Mouse (Mus musculus) kidney, postnatal 14 days (tissue): ENCODE results near the gene Itgae.
A peak's percentile ranks its signal among the peaks of the same experiment; 100 is the strongest.

Experiments used
- DNase-seq: peaks from one replicate; pipeline ENCODE4 v3.0.0; 2022; ENCODE audit warnings: mixed read lengths

Itgae gene

DNA sequence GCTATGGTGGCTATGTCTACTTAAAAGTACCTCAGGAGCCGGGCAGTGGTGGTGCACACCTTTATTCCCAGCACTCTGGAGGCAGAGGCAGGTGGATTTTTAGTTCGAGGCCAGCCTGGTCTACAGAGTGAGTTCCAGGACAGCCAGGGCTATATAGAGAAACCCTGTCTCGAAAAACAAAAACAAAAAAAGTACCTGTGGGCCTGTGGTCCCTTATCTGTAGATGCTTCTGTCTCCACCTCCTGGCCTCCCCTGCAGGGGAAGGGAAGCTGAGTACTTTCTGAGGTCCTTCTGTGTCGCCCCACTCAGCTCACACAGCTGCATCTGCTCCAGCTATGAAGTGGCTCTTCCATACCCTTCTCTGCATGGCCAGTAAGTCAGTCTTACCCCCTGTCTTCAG, at the start of gene Itgae:
TSS of gene Itgae (plus strand) at position 301 of the 400 bp plus-strand sequence.
- no peak for DNase-seq

GRCm38 (mm10) chr11:73044229-73044755, 46.1 kb upstream of the Itgae start:
- DNase-seq, result no peak

DNA sequence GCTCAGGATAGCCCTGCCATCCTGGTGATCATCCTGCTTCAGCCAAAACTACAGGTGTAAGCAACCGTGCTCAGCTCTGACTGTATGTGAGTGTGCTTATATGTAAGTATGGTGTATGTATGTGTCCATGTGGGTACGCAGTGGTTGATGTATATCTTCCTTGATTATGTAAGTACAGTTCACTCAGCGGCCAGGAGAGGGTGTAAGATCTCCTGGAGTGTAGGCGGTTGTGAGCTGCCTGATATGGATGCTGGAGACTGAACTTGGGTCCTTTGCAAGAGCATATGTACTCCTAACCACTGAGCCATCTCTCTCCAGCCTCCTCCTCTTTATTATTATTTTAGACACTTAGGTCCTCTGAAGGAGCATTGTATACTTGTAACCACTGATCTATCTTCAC, 45.6 kb upstream of the Itgae start:
- DNase-seq, result no peak

DNA sequence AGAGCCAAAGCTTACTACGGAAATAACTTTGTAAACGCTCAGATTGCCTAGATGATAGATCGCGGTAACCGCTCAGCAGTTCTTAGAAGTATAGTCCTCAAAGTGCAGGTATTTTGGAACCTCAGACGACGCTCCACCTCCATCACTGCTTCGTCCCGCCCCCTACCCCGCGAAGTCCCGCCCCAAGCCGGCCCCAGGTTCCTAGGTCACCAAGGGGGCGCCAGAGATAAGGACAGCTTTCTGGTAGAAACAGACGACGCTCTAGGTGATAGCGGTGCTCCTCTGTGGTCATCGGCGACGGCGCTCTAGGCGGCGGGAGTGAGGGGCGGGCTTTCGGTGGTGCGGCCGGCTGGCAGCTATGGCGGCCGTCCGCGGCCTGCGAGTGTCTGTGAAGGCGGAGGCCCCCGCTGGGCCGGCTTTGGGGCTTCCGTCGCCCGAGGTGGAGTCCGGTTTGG, 42.8 kb upstream of the Itgae start, which contains the start of gene Ncbp3:
TSS of gene Ncbp3 (plus strand) at position 242 of the 455 bp plus-strand sequence.
- peak; percentile 97 for DNase-seq

DNA sequence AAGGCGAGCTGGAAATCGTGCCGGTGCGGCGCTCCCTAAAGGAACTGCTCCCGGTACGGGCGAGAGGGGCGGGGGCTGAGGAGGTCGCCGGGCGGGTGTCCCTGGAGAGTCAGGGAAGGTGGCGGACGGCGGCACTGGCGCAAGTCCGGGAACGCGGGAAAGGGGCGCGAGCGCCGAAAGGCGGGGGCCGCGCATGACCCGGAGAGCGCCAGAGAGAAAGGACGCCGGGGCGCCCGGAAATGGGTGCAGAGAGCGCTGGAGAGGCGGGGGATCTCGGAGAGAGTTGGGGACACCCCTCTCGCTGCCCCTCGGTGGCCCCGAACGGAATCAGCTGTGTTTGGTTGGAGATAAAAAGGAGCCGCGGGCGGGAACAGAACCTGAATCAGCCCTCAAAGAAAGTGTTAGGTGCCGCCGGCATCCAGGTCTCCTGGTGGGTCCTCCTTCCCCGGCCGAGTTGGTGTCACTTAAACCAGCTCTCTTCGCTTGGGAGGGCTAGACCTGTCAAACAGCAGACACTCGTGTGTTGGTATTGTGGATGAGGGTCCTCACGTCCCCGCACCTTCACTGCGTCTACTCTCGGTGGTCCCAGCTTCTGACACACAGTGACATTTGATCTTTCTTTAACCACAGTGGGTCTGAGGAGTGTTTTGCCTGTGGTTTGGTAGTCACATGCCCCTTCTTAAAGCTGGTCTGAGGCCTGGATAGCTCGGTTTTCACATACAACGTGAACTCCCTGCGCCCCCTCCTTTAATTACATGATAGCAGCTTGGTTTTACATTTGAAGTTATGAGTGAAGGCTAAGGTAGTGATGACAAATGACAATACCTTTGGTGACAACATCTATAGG, 42.1 kb upstream of the Itgae start:
- DNase-seq, result no peak

GRCm38 (mm10) chr11:73049335-73049734, 41.0 kb upstream of the Itgae start:
- peak; percentile 83 for DNase-seq

DNA sequence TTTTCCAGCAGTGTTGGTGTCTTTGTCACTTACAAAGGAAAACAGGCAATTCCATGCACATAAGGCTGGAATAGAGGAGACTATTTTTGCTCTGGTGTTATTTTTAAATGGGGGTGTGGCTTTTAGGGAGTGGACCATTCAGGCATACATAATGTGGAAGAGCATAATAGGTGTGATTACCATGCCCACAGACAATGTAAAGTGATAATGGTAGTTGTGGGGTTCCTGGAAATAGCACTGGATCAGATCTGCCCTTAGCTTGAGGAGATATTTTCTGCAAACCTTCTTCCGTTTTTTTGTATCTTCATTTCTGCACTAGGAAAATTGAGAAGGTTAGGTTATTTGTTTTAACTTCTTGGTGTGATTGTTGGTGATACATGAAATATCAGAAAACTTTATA, 37.6 kb upstream of the Itgae start:
- DNase-seq, result no peak

GRCm38 (mm10) chr11:73057701-73058100, 32.7 kb upstream of the Itgae start:
- no peak for DNase-seq

DNA sequence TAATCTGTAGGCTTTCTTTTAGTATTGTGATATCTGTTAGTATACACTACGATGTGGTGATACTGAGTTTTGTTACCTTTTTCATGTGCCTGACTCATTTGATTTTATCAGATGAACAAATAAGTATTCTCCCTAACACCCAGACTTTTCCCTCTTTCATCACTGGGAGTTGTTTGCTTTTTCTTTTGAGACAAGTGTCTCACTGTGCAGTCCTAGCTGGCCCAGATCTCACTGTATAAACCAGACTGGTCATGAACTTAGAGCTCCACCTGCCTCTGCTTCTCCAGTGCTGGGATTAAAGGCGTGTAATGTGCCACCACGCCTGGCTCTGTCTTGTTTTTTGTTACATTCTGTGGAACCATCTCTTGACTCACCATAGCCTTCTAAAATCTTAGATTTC, 30.8 kb upstream of the Itgae start:
- DNase-seq, result no peak

DNA sequence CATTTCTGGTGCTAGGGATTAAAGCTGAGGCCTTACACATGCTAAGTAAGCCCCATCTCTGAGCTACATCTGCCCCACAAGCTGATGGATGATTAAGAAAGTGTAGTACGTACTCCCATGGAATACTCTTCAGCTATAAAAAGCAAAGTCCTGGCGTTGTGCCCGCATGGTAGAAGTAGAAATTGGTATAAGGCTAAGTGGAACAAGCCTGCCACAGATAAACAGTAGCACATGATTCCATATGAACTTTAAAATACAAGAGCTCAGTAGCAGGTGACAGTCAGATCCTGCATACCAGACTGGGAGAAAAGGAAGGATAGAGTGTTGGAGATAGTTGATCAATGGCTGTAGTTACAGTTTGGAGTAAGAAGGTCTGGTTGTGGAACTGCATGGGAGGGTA, 29.0 kb upstream of the Itgae start:
- no peak for DNase-seq

GRCm38 (mm10) chr11:73071839-73072238, 18.5 kb upstream of the Itgae start:
- peak; percentile 45 for DNase-seq

- no peak for DNase-seq
Measured at GRCm38 (mm10) chr11:73076295-73076694, 14.1 kb upstream of the Itgae start.

DNA sequence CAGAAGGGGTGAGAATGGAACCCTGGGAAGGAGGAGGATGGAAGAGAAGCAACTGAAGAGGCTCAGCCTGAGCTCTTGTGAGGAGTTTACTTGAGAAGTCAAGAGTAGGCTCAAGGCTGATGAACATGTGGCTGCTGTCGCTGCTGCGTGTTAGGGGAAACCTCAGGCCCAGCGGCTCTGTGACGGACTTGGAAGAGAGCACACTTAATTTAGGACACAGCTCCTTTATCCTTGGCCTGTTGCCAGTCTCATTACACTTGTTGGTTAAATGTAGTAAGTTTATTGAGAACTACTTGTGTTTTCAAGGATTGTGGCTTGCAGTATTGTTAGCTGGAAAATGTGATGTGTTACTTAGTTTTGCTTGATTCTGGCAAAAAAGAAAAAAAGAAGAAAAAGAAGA, 13.7 kb upstream of the Itgae start:
- no peak for DNase-seq

DNA sequence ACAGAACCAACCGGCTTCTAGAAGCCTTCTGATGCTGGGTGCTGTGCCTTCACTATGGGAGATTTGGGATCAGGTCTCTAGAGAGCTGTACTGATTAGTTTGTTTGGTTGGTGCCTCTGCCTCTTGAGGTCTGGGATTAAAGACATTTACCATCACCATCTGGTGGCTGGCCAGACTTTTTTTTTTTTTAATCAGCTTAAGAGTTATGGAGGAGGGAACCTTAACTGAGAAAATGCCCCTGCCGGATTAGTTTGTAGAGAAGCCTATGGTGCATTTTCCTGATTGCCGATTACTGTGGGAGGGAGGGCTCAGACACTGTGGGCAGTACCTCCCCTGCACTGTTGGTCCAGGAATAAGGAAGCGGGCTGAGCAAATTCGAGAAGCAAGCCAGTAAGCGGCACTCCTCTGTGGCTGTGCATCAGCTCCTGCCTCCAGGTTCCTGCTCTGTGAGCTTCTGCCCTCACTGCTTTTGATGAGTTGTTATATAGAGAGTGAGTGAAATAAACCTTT, 13.1 kb upstream of the Itgae start:
- DNase-seq, result no peak

GRCm38 (mm10) chr11:73078615-73079014, 11.8 kb upstream of the Itgae start:
- DNase-seq, result no peak

GRCm38 (mm10) chr11:73080306-73080705, 10.1 kb upstream of the Itgae start:
- DNase-seq, result peak; percentile 29

GRCm38 (mm10) chr11:73084303-73084702, 6.1 kb upstream of the Itgae start:
- DNase-seq, result no peak

- DNase-seq, result peak; percentile 90
Measured at GRCm38 (mm10) chr11:73084804-73085231, 5.6 kb upstream of the Itgae start.

DNA sequence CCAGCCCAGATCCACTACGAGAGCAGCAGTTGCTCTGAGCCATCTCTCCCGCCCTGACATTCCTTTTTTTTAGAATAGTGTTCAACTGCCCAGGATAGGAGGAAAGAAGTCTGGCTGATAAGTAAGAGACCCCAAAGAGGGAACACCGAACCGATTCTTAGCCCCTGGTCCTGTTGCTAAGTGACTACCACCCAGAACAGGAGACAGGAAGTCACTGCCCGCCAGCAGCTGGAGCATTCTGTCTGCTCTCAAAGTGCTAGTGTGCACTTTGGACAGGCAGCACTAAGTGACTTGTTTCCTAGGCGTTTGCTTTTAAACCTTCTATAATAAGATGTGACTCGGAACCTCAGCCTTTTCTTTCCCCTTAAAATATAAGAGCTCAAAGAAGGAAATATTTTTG, 5.0 kb upstream of the Itgae start:
- peak; percentile 51 for DNase-seq

DNA sequence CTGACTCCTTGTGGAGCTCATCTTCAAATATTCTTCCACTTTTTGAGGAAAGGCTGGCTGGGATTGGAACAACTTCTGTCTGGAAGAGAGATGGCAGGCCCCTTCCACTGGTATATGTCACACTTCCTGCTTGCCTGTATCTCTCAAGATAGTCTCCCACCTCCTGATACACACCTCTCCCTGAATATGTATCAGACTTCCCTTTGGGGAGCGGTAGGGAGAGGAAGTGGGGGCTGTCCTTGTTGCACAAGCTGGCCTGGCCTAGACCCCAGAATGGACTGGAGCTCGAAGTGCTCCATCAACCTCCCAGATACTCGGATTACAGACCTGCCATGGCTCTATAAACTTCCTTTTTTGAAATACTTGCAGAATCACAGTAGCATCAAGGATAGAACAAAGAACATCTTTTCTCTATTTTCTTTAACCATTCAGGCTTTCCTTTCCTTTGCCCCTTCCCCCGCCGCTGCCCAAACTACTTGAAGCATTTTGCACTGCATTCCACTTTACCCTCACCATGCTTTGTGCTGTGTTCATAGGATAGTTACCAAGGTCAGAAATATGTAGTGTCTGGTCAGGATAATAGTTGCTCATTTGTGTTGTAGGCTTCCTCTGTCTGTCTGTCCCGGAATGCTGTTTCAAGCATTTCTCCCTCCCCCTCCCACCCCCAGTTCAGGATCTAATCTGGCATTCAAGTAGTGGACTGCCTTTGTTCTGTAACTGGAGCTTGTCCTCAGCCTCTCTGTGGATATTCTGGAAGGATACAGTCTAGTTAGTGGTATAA, 2.5 kb upstream of the Itgae start:
- no peak for DNase-seq

DNA sequence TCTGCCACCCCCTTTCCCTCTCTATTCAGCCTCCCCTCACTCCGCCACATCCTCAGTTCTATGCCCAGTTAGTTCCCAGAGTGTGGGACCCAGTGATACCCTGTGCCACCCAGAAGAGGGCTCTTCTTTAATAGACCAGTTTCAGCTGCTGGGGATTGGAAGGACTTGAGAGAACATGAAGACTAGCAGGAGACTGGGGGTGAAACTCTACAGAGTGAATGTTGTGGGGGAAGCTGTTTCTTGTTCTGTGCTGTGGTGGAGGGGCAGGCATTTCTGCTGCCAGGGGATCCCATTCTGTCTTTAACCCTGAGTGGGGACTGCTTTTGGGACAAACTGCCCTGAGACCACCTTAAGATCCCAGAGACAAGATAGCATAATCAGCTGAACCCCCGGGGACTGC, 443 bp downstream of the Itgae start:
- no peak for DNase-seq

DNA sequence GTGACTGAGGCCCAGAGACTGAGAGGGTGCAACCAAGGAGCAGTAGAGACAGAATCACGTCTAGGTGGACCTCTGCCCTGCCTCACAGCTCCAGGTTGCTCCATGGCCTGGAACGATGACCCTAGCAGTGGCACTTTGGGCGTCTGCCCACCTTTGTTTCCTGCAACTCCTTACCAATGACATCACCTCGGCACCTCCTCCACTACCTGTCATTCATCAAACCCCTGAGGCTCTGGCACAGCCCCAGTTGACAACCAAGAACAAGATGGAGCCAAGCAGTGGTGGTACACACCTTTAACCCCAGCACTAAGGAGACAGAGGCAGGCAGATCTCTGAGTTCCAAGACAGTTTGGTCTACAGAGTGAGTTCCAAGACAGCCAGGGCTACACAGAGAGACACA, 1.7 kb downstream of the Itgae start:
- DNase-seq, result no peak

DNA sequence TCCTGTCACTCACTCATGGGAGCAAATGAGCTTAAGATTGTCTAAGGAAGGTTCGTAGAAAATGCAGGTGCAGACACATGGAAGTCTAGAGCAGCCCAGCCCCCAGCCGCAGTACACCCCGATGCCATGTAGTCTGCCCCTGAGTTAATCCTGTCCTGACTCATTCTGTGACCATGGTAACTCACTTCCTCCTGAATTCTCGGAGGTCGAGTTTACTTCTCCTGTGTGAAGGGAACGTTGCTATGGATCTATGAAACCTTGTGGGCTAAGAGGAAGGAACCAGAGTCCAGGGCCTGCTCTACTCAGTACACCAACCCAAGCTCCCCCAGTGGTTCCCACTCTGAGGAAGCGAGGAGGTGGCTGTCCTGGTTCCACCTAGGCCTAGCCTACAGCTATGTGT, 2.5 kb downstream of the Itgae start:
- no peak for DNase-seq
